Mouse (Mus musculus) liver, embryonic 11.5 days (tissue): ENCODE results near the gene Olfr1173. TPM values are rescaled to one million over a fixed set of nuclear protein-coding genes. Genes with fewer than 3 reads are reported as not detected.

ENCODE experiments used
- ATAC-seq: fragments of 200-750 bp; cut with Nextera tagmentation; replicated peaks from 2 replicates; pipeline ENCODE4 v1.8.0; 2017; ENCODE audit warnings: moderate number of reproducible peaks, mild to moderate bottlenecking, moderate TSS enrichment, moderate library complexity; ENCODE audit not compliant: low FRiP score
- DNase-seq: peaks from one replicate; pipeline ENCODE4 v3.0.0-alpha.2; 2017; ENCODE audit warnings: low spot score
- H3K27ac ChIP-seq: fragments of 300-500 bp; sonication (generic); 2 replicates; pipeline ENCODE4 v1.5.1; 2014; ENCODE audit warnings: mild to moderate bottlenecking, low read depth, low read length, control low read depth
- H3K27me3 ChIP-seq: fragments of 300-500 bp; sonication (generic); replicated peaks from 2 replicates; pipeline ENCODE4 v1.6.1; 2014; ENCODE audit warnings: low read length, mixed read lengths; ENCODE audit not compliant: control insufficient read depth, insufficient read depth
- H3K36me3 ChIP-seq: fragments of 300-500 bp; sonication (generic); 2 replicates; pipeline ENCODE4 v1.6.1; 2014; ENCODE audit warnings: mild to moderate bottlenecking, low read length, moderate library complexity, mixed read lengths; ENCODE audit not compliant: control insufficient read depth, insufficient read depth
- H3K4me1 ChIP-seq: fragments of 300-500 bp; sonication (generic); replicated peaks from 2 replicates; pipeline ENCODE4 v1.6.1; 2014; ENCODE audit warnings: low read length, mixed read lengths; ENCODE audit not compliant: control insufficient read depth, insufficient read depth
- H3K4me2 ChIP-seq: fragments of 300-500 bp; sonication (generic); 2 replicates; pipeline ENCODE4 v1.6.1; 2014; ENCODE audit warnings: mild to moderate bottlenecking, control low read depth, moderate library complexity
- H3K4me3 ChIP-seq: fragments of 300-500 bp; sonication (generic); 2 replicates; pipeline ENCODE4 v1.5.1; 2014; ENCODE audit warnings: low read depth, low read length, control low read depth
- H3K9ac ChIP-seq: fragments of 300-500 bp; sonication (generic); 2 replicates; pipeline ENCODE4 v1.6.1; 2014; ENCODE audit warnings: low read depth, low read length, control low read depth
- H3K9me3 ChIP-seq: fragments of 300-500 bp; sonication (generic); 2 replicates; pipeline ENCODE4 v1.6.1; 2016; ENCODE audit warnings: low read length, inconsistent platforms, mixed read lengths; ENCODE audit not compliant: control insufficient read depth
- WGBS: fragments of 180-500 bp; shearing (Covaris S2); extraction: QIAGEN DNeasy Blood & Tissue Kit; methylation state at CpG from one replicate; pipeline ENCODE4 v1.1.7; 2014; 5-methylcytosine and 5-hydroxymethylcytosine counted together
- polyA plus RNA-seq: library from polyadenylated mRNA; unstranded; fragments of >200 nt; fragmentation: Nextera tagmentation; extraction: Ambion mirVana; gene quantifications from 2 replicates; pipeline ENCODE4 v1.2.1, GENCODE M21; 2014

The Olfr1173 gene
- not detected in 2 replicates for polyA plus RNA-seq

DNA sequence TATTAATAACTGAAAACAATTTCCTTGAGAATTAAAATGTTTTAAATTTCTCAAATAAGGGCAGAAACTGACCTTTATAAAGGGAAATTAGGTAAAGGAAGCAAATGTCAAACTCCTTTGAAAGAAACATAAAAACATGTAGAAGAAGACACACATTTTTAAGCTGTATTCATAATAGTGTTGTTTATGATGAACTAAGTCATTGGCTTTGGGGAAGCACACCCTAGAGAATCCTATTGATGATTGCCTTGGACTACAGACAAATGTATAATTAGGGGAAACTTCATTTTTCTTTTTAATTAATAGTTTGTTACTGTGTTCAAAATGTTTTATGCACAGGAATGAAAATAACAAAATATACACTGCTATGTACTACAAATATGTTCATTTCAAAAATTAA lies at the start of gene Olfr1173:
TSS of gene Olfr1173 (minus strand) at position 101 of the 400 bp plus-strand sequence.
- H3K4me1 ChIP-seq = no peaks in the 10 kb centered on the region
- ATAC-seq = no peak
- no peaks in the 10 kb centered on the region for H3K27me3 ChIP-seq
- no peak for DNase-seq
- no peak within 1 kb of the TSS for H3K4me2 ChIP-seq
- H3K27ac ChIP-seq = no peak within 1 kb of the TSS
- H3K36me3 ChIP-seq = no peaks in the 10 kb centered on the region
- H3K9me3 ChIP-seq = no peaks in the 10 kb centered on the region
- no peak within 1 kb of the TSS for H3K9ac ChIP-seq
- H3K4me3 ChIP-seq = no peak within 1 kb of the TSS

DNA sequence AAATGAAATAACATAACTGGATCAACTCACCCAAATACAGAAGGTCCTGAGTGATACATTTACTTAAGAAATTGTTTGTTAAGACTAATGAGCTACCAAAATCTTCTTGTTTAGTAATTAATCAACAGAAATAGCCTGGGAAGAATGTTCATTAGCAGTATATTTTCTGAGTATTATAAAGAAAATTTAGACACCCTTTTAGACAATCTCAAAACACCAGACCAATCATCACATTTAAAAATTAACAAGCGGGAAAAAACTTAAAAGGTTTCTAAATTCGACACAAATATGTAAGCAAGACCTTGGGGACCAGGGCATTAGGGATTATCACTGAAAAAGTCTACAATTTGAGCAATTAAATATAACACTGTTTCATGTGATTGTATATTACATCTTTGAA lies 47.4 kb upstream of the Olfr1173 start, which contains the start of gene Olfr1175-ps:
TSS of gene Olfr1175-ps (minus strand) at position 101 of the 400 bp plus-strand sequence.
- Histone ChIP-seq H3K36me3 (no peaks in the 10 kb centered on the region), H3K4me2 (no peak within 1 kb of the TSS), H3K9ac (no peak within 1 kb of the TSS), H3K4me3 (no peak within 1 kb of the TSS), H3K9me3 (no peaks in the 10 kb centered on the region), H3K27me3 (no peaks in the 10 kb centered on the region), H3K27ac (no peak within 1 kb of the TSS), H3K4me1 (no peaks in the 10 kb centered on the region)
- ATAC-seq (no peak), DNase-seq (no peak)
- 65% methylated on average over 2 of the region's 2 CpGs for WGBS

DNA sequence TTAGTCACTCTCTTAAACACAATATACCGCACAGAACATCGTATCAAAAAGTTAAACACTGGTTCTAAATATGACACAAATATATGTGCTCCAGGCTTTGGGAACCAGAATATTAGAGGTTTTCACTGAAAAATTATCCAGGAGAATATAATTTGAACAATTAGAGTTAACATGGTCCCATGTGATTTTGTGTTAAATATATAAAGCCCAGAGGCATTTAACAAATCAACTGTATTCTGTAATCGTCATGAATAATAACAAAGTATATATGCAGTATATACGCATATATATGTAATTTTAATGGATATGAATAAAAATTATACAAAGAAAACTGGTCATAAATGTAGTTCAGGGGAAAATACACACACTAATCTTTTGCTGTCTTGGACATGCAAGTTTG lies 35.4 kb upstream of the Olfr1173 start, which contains the start of gene Olfr1174-ps:
TSS of gene Olfr1174-ps (minus strand) at position 101 of the 400 bp plus-strand sequence.
- Histone ChIP-seq H3K27me3 (no peaks in the 10 kb centered on the region), H3K4me1 (no peaks in the 10 kb centered on the region), H3K36me3 (no peaks in the 10 kb centered on the region), H3K27ac (no peak within 1 kb of the TSS), H3K4me3 (no peak within 1 kb of the TSS), H3K9me3 (no peaks in the 10 kb centered on the region), H3K4me2 (no peak within 1 kb of the TSS), H3K9ac (no peak within 1 kb of the TSS)
- ATAC-seq = no peak
- no peak for DNase-seq
- 89% methylated on average over 4 of the region's 4 CpGs for WGBS

DNA sequence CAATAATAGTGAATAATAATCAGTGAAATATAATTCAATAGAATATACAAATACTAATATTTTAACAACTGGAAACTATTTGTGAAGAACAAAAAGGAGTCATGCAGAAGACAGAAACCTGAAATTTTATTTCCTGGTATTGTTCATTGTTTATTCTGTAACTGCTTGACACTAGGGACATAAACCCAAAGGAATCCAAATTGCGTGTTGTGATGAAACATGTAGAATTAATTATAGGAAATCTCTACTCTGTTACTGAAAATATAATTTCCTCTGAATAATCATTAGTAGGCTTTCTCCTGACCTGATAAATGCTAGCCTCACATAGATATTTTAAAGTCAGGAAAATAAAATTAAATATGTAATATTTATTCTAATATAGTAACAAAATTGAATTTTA lies 51.4 kb downstream of the Olfr1173 start, which contains the start of gene Olfr1170:
TSS of gene Olfr1170 (minus strand) at position 101 of the 400 bp plus-strand sequence.
- Histone ChIP-seq H3K4me3 (no peak within 1 kb of the TSS), H3K27me3 (no peaks in the 10 kb centered on the region), H3K36me3 (no peaks in the 10 kb centered on the region), H3K27ac (no peak within 1 kb of the TSS), H3K9me3 (no peaks in the 10 kb centered on the region), H3K4me2 (no peak within 1 kb of the TSS), H3K9ac (no peak within 1 kb of the TSS), H3K4me1 (no peaks in the 10 kb centered on the region)
- WGBS = 89% methylated on average over 1 of the region's 1 CpGs
- ATAC-seq = no peak
- DNase-seq = no peak

Other genes with a start within 250 kb of the Olfr1173 start
- not detected in 2 replicates for gene Olfr73, start 242.2 kb downstream of the Olfr1173 start, polyA plus RNA-seq
- not detected in 2 replicates for gene Olfr1162, start 228.7 kb downstream of the Olfr1173 start, polyA plus RNA-seq
- not detected in 2 replicates for gene Olfr1163, start 208.0 kb downstream of the Olfr1173 start, polyA plus RNA-seq
- gene Olfr1164, start 185.9 kb downstream of the Olfr1173 start, polyA plus RNA-seq = not detected in 2 replicates
- gene Olfr1166, start 151.6 kb downstream of the Olfr1173 start, polyA plus RNA-seq = not detected in 2 replicates
- not detected in 2 replicates for gene Olfr1167, start 124.7 kb downstream of the Olfr1173 start, polyA plus RNA-seq
- gene Olfr1168, start 98.0 kb downstream of the Olfr1173 start, polyA plus RNA-seq = not detected in 2 replicates
- not detected in 2 replicates for gene Olfr1170, start 51.5 kb downstream of the Olfr1173 start, polyA plus RNA-seq
- not detected in 2 replicates for gene Olfr1174-ps, start 35.3 kb upstream of the Olfr1173 start, polyA plus RNA-seq
- gene Olfr1175-ps, start 47.3 kb upstream of the Olfr1173 start, polyA plus RNA-seq = not detected in 2 replicates
- not detected in 2 replicates for gene Olfr1176, start 56.8 kb upstream of the Olfr1173 start, polyA plus RNA-seq
- not detected in 2 replicates for gene Olfr1177-ps, start 66.6 kb upstream of the Olfr1173 start, polyA plus RNA-seq
- gene Olfr1178, start 107.2 kb upstream of the Olfr1173 start, polyA plus RNA-seq = not detected in 2 replicates
- not detected in 2 replicates for gene Olfr1179, start 126.6 kb upstream of the Olfr1173 start, polyA plus RNA-seq
- not detected in 2 replicates for gene Olfr1180, start 139.3 kb upstream of the Olfr1173 start, polyA plus RNA-seq
- gene Olfr1181, start 146.3 kb upstream of the Olfr1173 start, polyA plus RNA-seq = not detected in 2 replicates
- not detected in 2 replicates for gene Gm13757, start 169.3 kb upstream of the Olfr1173 start, polyA plus RNA-seq
- not detected in 2 replicates for gene Olfr1183, start 175.0 kb upstream of the Olfr1173 start, polyA plus RNA-seq
- gene Olfr1184, start 203.7 kb upstream of the Olfr1173 start, polyA plus RNA-seq = not detected in 2 replicates
- not detected in 2 replicates for gene Olfr1185-ps1, start 213.4 kb upstream of the Olfr1173 start, polyA plus RNA-seq
- gene Olfr1186, start 238.7 kb upstream of the Olfr1173 start, polyA plus RNA-seq = not detected in 2 replicates